Mouse (Mus musculus) A20 (cell line): ENCODE measurements at regions not wholly inside any gene's neighbourhood (a gene's known extent, or its start where the extent isn't known, plus 50 kb on each side); places are given as distances from the start of the nearest gene placed in this dataset.
"Not testable (repeated sequence)": the region's sequence is repeated elsewhere in the genome, so short reads cannot be mapped to it uniquely, and the experiment has no call there.

ENCODE experiments used
- DNase-seq: peaks from one replicate; pipeline ENCODE4 v3.0.0-alpha.2; 2011; ENCODE audit warnings: low read depth, low spot score

- DNase-seq, result no peak
Measured at GRCm38 (mm10) chr11:26708636-26709035, 114.8 kb upstream of the Vrk2 start.

- no peak for DNase-seq
Measured at GRCm38 (mm10) chr11:26683850-26684249, 90.1 kb upstream of the Vrk2 start.

GRCm38 (mm10) chr11:26667251-26667650 lies 73.5 kb upstream of the Vrk2 start:
- no peak for DNase-seq

GRCm38 (mm10) chr11:26660878-26661277 lies 67.1 kb upstream of the Vrk2 start:
- no peak for DNase-seq

- not testable (repeated sequence) for DNase-seq
Measured at GRCm38 (mm10) chr11:26649165-26649564, 55.4 kb upstream of the Vrk2 start.
